Mouse (Mus musculus) left cerebral cortex, adult 11 months (tissue): Measurements from ENCODE around the gene Lmnb2.

Experiments used
- DNase-seq: peaks from one replicate; pipeline ENCODE4 v3.0.0; 2022; ENCODE audit warnings: low spot score

Gene Lmnb2

GRCm38 (mm10) chr10:80946684-80947437 is 28.8 kb upstream of the Lmnb2 start:
- no peak for DNase-seq

GRCm38 (mm10) chr10:80944231-80944630 is 26.2 kb upstream of the Lmnb2 start:
- DNase-seq: no peak

- DNase-seq: no peak
Observed at GRCm38 (mm10) chr10:80943701-80944100, 25.7 kb upstream of the Lmnb2 start.

- DNase-seq: no peak
Observed at GRCm38 (mm10) chr10:80942919-80943318, 24.9 kb upstream of the Lmnb2 start.

- no peak for DNase-seq
Observed at GRCm38 (mm10) chr10:80940988-80941347, 22.9 kb upstream of the Lmnb2 start.

GRCm38 (mm10) chr10:80940320-80940987 is 22.4 kb upstream of the Lmnb2 start:
- DNase-seq: no peak

GRCm38 (mm10) chr10:80939671-80940070 is 21.6 kb upstream of the Lmnb2 start:
- peak; percentile 78 for DNase-seq

- no peak for DNase-seq
Observed at GRCm38 (mm10) chr10:80938831-80939550, 20.9 kb upstream of the Lmnb2 start.

GRCm38 (mm10) chr10:80937646-80938045 is 19.6 kb upstream of the Lmnb2 start:
- no peak for DNase-seq

- DNase-seq: no peak
Observed at GRCm38 (mm10) chr10:80936810-80937164, 18.7 kb upstream of the Lmnb2 start.

- DNase-seq: no peak
Observed at GRCm38 (mm10) chr10:80936135-80936809, 18.2 kb upstream of the Lmnb2 start.

GRCm38 (mm10) chr10:80935698-80936097 is 17.7 kb upstream of the Lmnb2 start:
- no peak for DNase-seq

- no peak for DNase-seq
Observed at GRCm38 (mm10) chr10:80935241-80935640, 17.2 kb upstream of the Lmnb2 start.

GRCm38 (mm10) chr10:80934136-80934985 is 16.3 kb upstream of the Lmnb2 start:
- DNase-seq: no peak

GRCm38 (mm10) chr10:80933421-80933979 is 15.5 kb upstream of the Lmnb2 start:
- no peak for DNase-seq

GRCm38 (mm10) chr10:80932700-80933420 is 14.8 kb upstream of the Lmnb2 start:
- no peak for DNase-seq

GRCm38 (mm10) chr10:80932206-80932605 is 14.2 kb upstream of the Lmnb2 start:
- DNase-seq: no peak

GRCm38 (mm10) chr10:80931695-80932094 is 13.7 kb upstream of the Lmnb2 start:
- DNase-seq: no peak

GRCm38 (mm10) chr10:80931153-80931671 is 13.2 kb upstream of the Lmnb2 start:
- no peak for DNase-seq
